Mouse (Mus musculus) adrenal gland, postnatal 10 days (tissue): Measurements from ENCODE around the gene Cxcl10. TPM values are rescaled to one million over a fixed set of nuclear protein-coding genes. Genes with fewer than 3 reads are reported as not detected.

Source experiments
- DNase-seq: peaks from one replicate; pipeline ENCODE4 v3.0.0; 2021; ENCODE audit warnings: mixed read lengths
- long read RNA-seq, 2 experiments: library from polyadenylated mRNA; stranded (forward); transcript quantifications; one replicate each; pipeline ENCODE4 v2.0.0; 2021
- total RNA-seq, 2 experiments: library from RNA; stranded (reverse); gene quantifications; 2 replicates each; pipeline ENCODE4 v1.2.3; 2021

Gene Cxcl10
- total RNA-seq = under 1 TPM; 0.57 to 0.94 TPM
- long read RNA-seq, experiment 1, partial matches to known transcripts = 0 of 2 reads
- long read RNA-seq, experiment 1, other reads (novel, unspliced or antisense) = 0 of 2 reads
- long read RNA-seq, experiment 2 = 0 reads

GRCm38 (mm10) chr5:92348794-92349413 is at the start of gene Cxcl10:
Gene Cxcl10 (minus strand): TSS chr5:92348889.
- peak; percentile 74 for DNase-seq

DNA sequence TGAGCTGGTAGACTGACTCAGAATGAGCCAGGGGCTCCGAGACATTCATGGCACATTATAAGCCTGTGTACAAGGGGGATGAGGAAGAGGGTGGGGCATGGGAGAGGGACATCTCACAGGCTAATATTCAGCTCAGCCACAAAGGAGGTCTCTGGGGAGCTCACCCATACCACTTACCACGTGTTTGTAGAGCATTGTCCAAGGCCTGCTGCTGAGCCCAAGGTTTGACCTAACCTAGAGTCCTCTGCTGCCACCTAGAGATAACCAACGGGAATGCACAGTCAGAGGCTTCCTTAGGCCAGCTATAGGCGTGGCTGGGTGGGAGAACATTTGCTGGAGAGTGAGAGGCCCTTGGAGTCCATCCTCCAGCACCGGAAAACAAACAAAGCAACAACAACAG is 49.5 kb upstream of the Cxcl10 start:
- DNase-seq = peak; percentile 87

DNA sequence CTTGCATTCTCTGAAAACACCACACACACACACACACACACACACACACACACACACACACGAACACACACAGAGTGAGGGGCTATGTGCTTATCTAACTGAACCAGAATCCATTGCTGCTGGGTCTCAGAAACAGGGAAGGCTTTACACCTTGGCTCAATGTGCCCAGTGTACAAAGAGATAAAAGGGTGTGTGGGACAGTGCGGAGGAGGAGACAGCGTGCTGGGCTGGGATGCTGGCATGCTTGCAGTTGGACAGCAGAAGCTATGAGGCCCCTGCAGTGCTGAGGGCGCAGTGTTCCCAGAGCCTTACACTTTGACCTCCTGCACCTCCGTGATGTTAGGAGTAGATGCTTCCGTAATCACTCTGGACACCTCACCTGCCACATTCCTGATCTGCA is 47.8 kb upstream of the Cxcl10 start:
- DNase-seq = no peak

- DNase-seq = no peak
Measured at GRCm38 (mm10) chr5:92395764-92396163, 47.1 kb upstream of the Cxcl10 start.

DNA sequence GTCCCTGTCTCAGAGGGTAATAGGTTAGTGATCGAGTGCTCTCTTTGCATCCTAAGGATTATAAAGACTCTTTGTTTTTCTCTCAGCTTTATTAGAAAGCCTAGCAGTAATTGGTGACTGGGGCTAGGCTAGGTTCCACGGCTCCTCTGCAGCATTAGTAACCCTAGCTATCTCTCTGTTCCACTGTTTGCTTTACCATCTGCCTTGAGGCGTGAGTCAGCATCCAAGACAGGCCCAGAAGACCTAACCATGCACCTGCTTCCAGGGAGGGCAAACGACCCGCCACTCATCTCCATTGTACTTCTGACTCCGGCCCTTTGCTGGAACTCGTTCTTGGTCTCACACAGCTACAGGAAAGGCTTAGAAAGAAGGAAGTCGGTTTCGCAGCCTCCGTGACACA is 45.2 kb upstream of the Cxcl10 start:
- DNase-seq = no peak

DNA sequence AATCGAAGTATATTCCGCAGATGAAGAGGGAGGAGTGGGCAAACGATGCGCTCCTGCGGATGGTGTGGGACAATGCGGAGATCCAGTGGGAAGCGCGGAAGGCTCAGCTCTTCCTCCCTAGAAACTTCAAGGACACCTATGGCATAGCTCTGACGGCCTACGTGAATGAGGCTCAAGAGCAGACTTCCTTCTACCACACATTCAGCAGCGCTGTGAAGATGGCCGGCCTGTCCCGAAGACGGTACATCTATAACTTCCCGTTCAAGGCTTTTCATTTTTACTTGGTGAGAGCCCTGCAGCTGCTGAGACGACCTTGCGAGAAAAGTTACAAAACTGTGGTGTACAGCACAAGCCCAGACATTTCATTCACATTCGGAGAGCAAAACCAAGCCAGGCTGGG is 43.9 kb upstream of the Cxcl10 start:
- DNase-seq = no peak

- DNase-seq = no peak
Measured at GRCm38 (mm10) chr5:92390615-92391014, 41.9 kb upstream of the Cxcl10 start.

DNA sequence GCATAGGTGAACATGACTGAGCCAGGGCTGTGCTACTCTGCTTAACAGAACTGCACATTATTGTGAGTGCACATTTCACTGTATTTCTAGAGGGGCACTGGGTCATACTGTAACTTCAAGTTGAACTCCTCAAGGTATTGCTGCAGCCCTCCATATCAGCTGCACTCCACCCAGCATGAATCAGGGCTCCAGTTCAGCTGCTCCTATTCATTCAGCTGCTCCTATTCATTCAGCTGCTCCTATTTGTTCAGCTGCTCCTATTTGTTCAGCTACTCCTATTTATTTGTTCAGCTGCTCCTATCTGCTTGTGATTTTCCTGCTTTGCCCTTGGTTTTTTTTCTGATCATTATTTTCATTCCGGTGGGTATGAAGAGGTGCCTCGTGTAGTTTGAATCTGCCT is 41.3 kb upstream of the Cxcl10 start:
- no peak for DNase-seq

DNA sequence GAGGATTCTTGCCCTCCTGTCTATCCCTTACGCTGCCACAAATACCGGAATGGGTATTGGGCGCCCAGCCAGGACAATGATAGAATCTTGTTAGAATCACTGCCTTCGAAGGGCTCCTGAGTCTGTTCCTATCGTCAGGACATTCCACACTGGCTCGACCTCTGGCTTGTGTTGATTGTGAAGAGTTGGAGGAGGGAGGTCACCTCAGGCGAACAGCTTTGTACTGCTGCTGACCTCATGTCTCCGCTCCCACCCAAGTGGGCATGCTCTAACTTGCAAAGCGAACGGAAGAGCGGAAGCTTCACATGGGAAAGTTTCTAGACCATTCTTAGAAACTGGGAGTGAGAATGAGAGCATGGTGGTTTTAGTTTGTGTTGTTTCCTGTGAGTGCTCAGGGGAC is 38.7 kb upstream of the Cxcl10 start:
- peak; percentile 53 for DNase-seq

- DNase-seq = no peak
Measured at GRCm38 (mm10) chr5:92386643-92387042, 38.0 kb upstream of the Cxcl10 start.

- no peak for DNase-seq
Measured at GRCm38 (mm10) chr5:92386102-92386501, 37.4 kb upstream of the Cxcl10 start.

GRCm38 (mm10) chr5:92384855-92385254 is 36.2 kb upstream of the Cxcl10 start:
- DNase-seq = peak; percentile 51

DNA sequence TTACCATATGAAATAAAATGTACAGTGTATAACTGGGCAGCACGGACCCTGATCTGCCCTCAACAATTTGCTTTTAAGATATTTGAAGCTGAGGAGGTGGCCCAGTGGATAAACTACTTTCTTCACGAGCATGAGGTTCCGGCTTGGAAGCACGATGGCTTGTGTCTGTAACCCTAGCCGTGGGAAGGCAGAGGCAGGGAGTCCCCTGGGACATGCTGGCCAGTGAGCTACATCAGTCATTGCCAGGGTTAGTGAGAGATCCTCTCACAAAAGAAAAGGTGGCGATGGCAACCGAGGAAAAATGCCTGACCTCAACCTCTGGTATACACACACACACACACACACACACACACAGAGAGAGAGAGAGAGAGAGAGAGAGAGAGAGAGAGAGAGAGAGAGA is 35.1 kb upstream of the Cxcl10 start:
- peak; percentile 52 for DNase-seq

- DNase-seq = no peak
Measured at GRCm38 (mm10) chr5:92382349-92382679, 33.6 kb upstream of the Cxcl10 start.

GRCm38 (mm10) chr5:92381550-92382348 is 33.1 kb upstream of the Cxcl10 start:
- peak; percentile 87 for DNase-seq

- peak; percentile 33 for DNase-seq
Measured at GRCm38 (mm10) chr5:92376795-92377405, 28.2 kb upstream of the Cxcl10 start.

- DNase-seq = no peak
Measured at GRCm38 (mm10) chr5:92375368-92375767, 26.7 kb upstream of the Cxcl10 start.

GRCm38 (mm10) chr5:92374721-92375142 is 26.0 kb upstream of the Cxcl10 start:
- DNase-seq = peak; percentile 60

DNA sequence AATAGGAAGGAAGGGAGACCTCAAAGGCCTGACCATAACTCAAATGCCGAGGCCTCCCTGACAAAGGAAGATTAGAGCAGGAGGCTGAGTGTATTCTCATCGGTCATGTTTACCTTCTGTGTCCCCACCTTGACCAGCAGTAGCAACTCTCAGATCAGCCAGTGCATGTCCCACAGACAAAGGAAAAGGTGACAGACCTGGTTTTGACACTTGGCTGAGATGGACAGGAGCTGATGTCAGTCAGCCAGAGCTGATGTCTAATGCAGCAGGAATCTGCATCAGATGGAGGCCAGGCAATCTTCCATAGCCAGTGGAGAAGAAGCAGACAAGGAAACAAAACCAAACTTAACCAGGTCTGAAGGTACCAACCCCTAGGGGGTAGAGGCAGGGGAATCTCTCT is 23.9 kb upstream of the Cxcl10 start:
- no peak for DNase-seq

DNA sequence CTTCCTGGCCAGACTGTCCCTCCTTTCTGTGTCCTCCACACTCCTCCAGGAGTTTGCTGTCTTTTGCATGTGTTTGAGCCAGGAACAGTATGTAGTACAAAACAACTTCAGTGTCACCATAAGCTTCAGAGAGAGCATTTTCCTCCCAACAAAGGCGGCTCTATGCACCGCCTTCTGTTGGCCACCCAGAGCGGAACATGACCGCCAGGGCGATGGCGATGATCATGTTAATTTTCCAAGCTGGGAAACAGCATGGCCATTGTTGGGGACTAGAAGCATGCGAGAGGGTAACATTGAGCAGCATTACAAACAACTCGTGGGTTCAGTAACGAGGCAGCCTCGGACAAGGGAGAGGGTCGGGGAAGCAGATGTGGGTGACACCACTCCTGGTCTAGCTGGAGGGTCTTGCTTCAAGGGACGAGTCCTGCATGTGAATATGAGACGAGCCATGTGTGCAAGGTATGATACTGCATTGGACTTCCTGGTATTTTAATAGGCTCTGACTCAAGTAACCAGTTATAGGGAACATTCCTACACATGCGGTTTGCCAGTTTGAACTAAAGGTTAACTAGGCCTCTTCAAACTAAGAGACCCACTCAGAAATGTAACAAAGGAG is 22.8 kb upstream of the Cxcl10 start:
- DNase-seq = no peak

- no peak for DNase-seq
Measured at GRCm38 (mm10) chr5:92370891-92371290, 22.2 kb upstream of the Cxcl10 start.

DNA sequence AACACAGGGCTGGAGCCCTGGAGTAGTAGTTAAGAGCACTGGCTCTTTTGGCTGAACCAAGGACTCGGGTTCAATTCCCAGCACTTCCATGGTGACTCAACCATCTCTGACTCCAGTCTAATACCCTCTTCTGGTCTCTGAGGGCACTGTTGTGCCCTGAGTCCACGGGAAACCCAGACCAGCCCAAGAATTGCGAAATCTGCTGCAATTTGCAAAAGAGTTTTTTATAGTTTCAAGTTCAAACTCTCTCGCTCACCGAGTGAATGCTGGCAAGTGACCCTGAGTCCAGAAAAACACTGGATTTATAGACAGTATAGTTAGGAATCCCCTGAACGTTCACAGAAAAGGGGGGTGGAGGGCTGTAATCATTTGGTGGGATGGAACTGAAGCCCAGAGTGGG is 21.7 kb upstream of the Cxcl10 start:
- DNase-seq = peak; percentile 26
